Mouse (Mus musculus) limb, embryonic 10.5 days (tissue): ENCODE data around the gene Tcf7l1. TPM values are rescaled to one million over a fixed set of nuclear protein-coding genes. Genes with fewer than 3 reads are reported as not detected.
"Not testable (repeated sequence)": the region's sequence is repeated elsewhere in the genome, so short reads cannot be mapped to it uniquely, and the experiment has no call there.

Experiments used
- DNase-seq: peaks from one replicate; pipeline ENCODE4 v3.0.0-alpha.2; 2017; ENCODE audit warnings: low spot score
- H3K27ac ChIP-seq: fragments of 300-500 bp; sonication (generic); 2 replicates; pipeline ENCODE4 v1.5.1; 2016; ENCODE audit warnings: mild to moderate bottlenecking
- H3K27me3 ChIP-seq: fragments of 300-500 bp; sonication (generic); 2 replicates; pipeline ENCODE4 v1.6.1; 2016; ENCODE audit warnings: low read depth, mild to moderate bottlenecking; ENCODE audit not compliant: poor library complexity, severe bottlenecking
- H3K36me3 ChIP-seq: fragments of 300-500 bp; sonication (generic); 2 replicates; pipeline ENCODE4 v1.6.1; 2016; ENCODE audit warnings: mild to moderate bottlenecking, moderate library complexity
- H3K4me1 ChIP-seq: fragments of 300-500 bp; sonication (generic); 2 replicates; pipeline ENCODE4 v1.6.1; 2016
- H3K4me3 ChIP-seq: fragments of 300-500 bp; sonication (generic); 2 replicates; pipeline ENCODE4 v1.5.1; 2016; ENCODE audit warnings: mild to moderate bottlenecking, moderate library complexity
- H3K9me3 ChIP-seq: fragments of 300-500 bp; sonication (generic); replicated peaks from 2 replicates; pipeline ENCODE4 v1.6.1; 2016; ENCODE audit warnings: mild to moderate bottlenecking
- WGBS: fragments of 180-500 bp; shearing (Covaris S2); methylation state at CpG from one replicate; pipeline ENCODE4 v1.1.7; 2016; 5-methylcytosine and 5-hydroxymethylcytosine counted together
- polyA plus RNA-seq: library from polyadenylated mRNA; unstranded; fragments of >200 nt; fragmentation: Nextera tagmentation; extraction: Ambion mirVana; gene quantifications from 2 replicates; pipeline ENCODE4 v1.2.1, GENCODE M21; 2016

Gene Tcf7l1
- 36.3 and 40.0 TPM in 2 replicates for polyA plus RNA-seq

GRCm38 (mm10) chr6:72788892-72789699 is at the start of gene Tcf7l1:
Tcf7l1 (minus strand) TSS chr6:72789254.
- Histone ChIP-seq H3K36me3 (peaks cover 24% of the 10 kb centered on the region), H3K27me3 (no peaks in the 10 kb centered on the region), H3K9me3 (no peaks in the 10 kb centered on the region), H3K27ac (peak within 1 kb of the TSS; percentile 97), H3K4me1 (peaks cover 28% of the 10 kb centered on the region), H3K4me3 (peak within 1 kb of the TSS; percentile 86)
- DNase-seq: peak; percentile 98
- under 1% methylated on average over 71 of the region's 80 CpGs for WGBS

- Histone ChIP-seq H3K27ac (no peak overlapping the region), H3K4me1 (no peaks in the 10 kb centered on the region; the same call in 1 of the 2 replicates), H3K4me3 (no peak overlapping the region), H3K9me3 (no peaks in the 10 kb centered on the region), H3K27me3 (no peaks in the 10 kb centered on the region), H3K36me3 (peaks cover 44% of the 10 kb centered on the region)
- WGBS: 94% methylated on average over 4 of the region's 4 CpGs
- DNase-seq: no peak
Measured at GRCm38 (mm10) chr6:72837756-72838155, 48.7 kb upstream of the Tcf7l1 start.

GRCm38 (mm10) chr6:72834518-72834917 is 45.5 kb upstream of the Tcf7l1 start:
- Histone ChIP-seq H3K9me3 (no peaks in the 10 kb centered on the region), H3K27ac (no peak overlapping the region), H3K4me1 (peaks cover 2% of the 10 kb centered on the region; the same call in 1 of the 2 replicates), H3K4me3 (no peak overlapping the region), H3K36me3 (peaks cover 16% of the 10 kb centered on the region), H3K27me3 (no peaks in the 10 kb centered on the region)
- 73% methylated on average over 4 of the region's 4 CpGs for WGBS
- DNase-seq: no peak

- Histone ChIP-seq H3K4me3 (no peak overlapping the region), H3K4me1 (peaks cover 5% of the 10 kb centered on the region), H3K27ac (no peak overlapping the region), H3K27me3 (peaks cover 1% of the 10 kb centered on the region; the same call in 1 of the 2 replicates), H3K9me3 (no peaks in the 10 kb centered on the region), H3K36me3 (no peaks in the 10 kb centered on the region)
- 62% methylated on average over 3 of the region's 3 CpGs for WGBS
- DNase-seq: no peak
Measured at GRCm38 (mm10) chr6:72831858-72832257, 42.8 kb upstream of the Tcf7l1 start.

GRCm38 (mm10) chr6:72831276-72831675 is 42.2 kb upstream of the Tcf7l1 start:
- WGBS: 22% methylated on average over 3 of the region's 3 CpGs
- Histone ChIP-seq H3K4me3 (no peak overlapping the region), H3K4me1 (peaks cover 5% of the 10 kb centered on the region; the same call in 1 of the 2 replicates), H3K27ac (no peak overlapping the region), H3K36me3 (no peaks in the 10 kb centered on the region), H3K9me3 (no peaks in the 10 kb centered on the region), H3K27me3 (peaks cover 7% of the 10 kb centered on the region)
- DNase-seq: peak; percentile 86

- no peaks in the 10 kb centered on the region for H3K36me3 ChIP-seq
- H3K4me3 ChIP-seq: no peak overlapping the region
- H3K27ac ChIP-seq: no peak overlapping the region
- H3K27me3 ChIP-seq: peaks cover 17% of the 10 kb centered on the region
- no peaks in the 10 kb centered on the region for H3K9me3 ChIP-seq
- peaks cover 18% of the 10 kb centered on the region for H3K4me1 ChIP-seq
- 81% methylated on average over 3 of the region's 3 CpGs for WGBS
- DNase-seq: peak; percentile 48
Measured at GRCm38 (mm10) chr6:72828857-72829256, 39.8 kb upstream of the Tcf7l1 start.

GRCm38 (mm10) chr6:72828037-72828436 is 39.0 kb upstream of the Tcf7l1 start:
- WGBS: 7% methylated on average over 9 of the region's 9 CpGs
- peaks cover 17% of the 10 kb centered on the region for H3K27me3 ChIP-seq
- H3K36me3 ChIP-seq, DNase-seq, H3K4me3 ChIP-seq, H3K27ac ChIP-seq, H3K9me3 ChIP-seq: not testable (repeated sequence)
- H3K4me1 ChIP-seq: peaks cover 18% of the 10 kb centered on the region

GRCm38 (mm10) chr6:72825762-72826161 is 36.7 kb upstream of the Tcf7l1 start:
- Histone ChIP-seq H3K4me3 (peak overlapping the region; percentile 45), H3K27me3 (peaks cover 17% of the 10 kb centered on the region), H3K27ac (peak overlapping the region; percentile 76), H3K4me1 (peaks cover 16% of the 10 kb centered on the region), H3K9me3 (no peaks in the 10 kb centered on the region), H3K36me3 (no peaks in the 10 kb centered on the region)
- no peak for DNase-seq
- 48% methylated on average over 9 of the region's 9 CpGs for WGBS

- no peaks in the 10 kb centered on the region for H3K36me3 ChIP-seq
- WGBS: 7% methylated on average over 26 of the region's 26 CpGs
- DNase-seq: peak; percentile 57
- H3K27me3 ChIP-seq: peaks cover 17% of the 10 kb centered on the region
- peak overlapping the region; percentile 45 for H3K4me3 ChIP-seq
- H3K4me1 ChIP-seq: peaks cover 16% of the 10 kb centered on the region
- peak overlapping the region; percentile 76 for H3K27ac ChIP-seq
- H3K9me3 ChIP-seq: no peaks in the 10 kb centered on the region
Measured at GRCm38 (mm10) chr6:72824971-72825737, 36.1 kb upstream of the Tcf7l1 start.

- WGBS: 86% methylated on average over 9 of the region's 9 CpGs
- Histone ChIP-seq H3K4me1 (0 out of 2 replicates have a peak, but pooled peaks cover 5% of the 10 kb centered on the region), H3K27ac (no peak overlapping the region), H3K4me3 (no peak overlapping the region), H3K9me3 (no peaks in the 10 kb centered on the region), H3K36me3 (no peaks in the 10 kb centered on the region), H3K27me3 (no peaks in the 10 kb centered on the region)
- DNase-seq: no peak
Measured at GRCm38 (mm10) chr6:72813456-72813855, 24.4 kb upstream of the Tcf7l1 start.

- H3K27ac ChIP-seq: no peak overlapping the region; the same call in 1 of the 2 replicates
- H3K4me1 ChIP-seq: peaks cover 12% of the 10 kb centered on the region
- no peak for DNase-seq
- H3K27me3 ChIP-seq: no peaks in the 10 kb centered on the region
- WGBS: 82% methylated on average over 7 of the region's 7 CpGs
- no peaks in the 10 kb centered on the region for H3K9me3 ChIP-seq
- no peaks in the 10 kb centered on the region for H3K36me3 ChIP-seq
- H3K4me3 ChIP-seq: no peak overlapping the region
Measured at GRCm38 (mm10) chr6:72810248-72810647, 21.2 kb upstream of the Tcf7l1 start.

GRCm38 (mm10) chr6:72809522-72810149 is 20.6 kb upstream of the Tcf7l1 start:
- no peak overlapping the region for H3K4me3 ChIP-seq
- H3K9me3 ChIP-seq: no peaks in the 10 kb centered on the region
- H3K27me3 ChIP-seq: no peaks in the 10 kb centered on the region
- H3K27ac ChIP-seq: no peak overlapping the region
- DNase-seq: no peak
- no peaks in the 10 kb centered on the region for H3K36me3 ChIP-seq
- WGBS: 73% methylated on average over 4 of the region's 4 CpGs
- peaks cover 12% of the 10 kb centered on the region for H3K4me1 ChIP-seq
